Mouse (Mus musculus): Measurements from ENCODE around the gene Aldh16a1.

DNA sequence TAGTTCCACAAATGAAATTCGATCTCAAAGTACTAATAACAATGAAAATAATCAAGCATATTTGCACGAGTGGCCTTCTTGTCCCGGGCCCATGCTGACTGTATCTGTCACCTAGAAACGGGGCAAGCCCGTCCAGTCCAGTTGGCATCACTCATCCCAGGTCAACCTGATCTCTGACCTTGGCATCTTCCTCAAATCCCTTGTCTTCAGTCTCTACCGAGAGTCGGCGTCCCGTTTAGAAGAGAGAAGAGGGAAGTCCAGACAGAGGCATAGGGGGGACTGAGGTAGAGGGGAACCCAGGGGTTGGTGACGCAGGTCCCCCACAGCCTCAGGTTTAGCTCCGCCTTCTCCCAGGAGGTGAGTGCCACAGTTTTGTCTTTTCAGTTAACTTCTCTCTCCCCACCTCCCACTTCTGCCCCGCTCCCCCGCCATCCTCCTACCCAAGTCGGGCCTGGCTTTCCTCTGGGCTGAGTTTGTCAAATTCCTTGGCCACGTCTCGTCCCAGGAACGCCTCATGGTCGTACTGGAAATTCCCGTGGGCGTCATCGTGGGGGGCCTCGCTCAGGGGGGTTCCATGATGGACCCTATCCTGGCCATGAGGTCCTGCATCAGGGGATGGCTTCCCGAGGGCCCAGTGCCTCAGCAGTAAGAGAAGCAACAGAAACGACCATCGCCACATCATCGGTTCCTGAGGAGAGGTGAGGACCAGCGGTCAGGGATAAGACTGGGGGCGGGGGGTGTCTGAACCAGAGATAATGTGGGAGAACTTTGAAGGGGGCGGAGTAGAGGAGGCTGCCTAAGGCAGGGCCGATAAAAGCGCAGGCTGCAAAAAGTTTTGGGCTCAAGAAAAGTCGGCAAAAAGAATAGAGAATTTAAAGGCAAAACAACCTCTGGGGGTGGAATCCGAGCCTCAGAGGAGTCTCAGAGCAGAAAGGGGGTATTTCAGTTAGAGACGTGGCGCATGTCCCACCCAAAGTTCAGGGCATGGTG is 63.1 kb downstream of the Aldh16a1 start:
- TF ChIP-seq CTCF (IDR thresholded peaks at IDR 0.05; ENCODE audit: low read depth) (no peak), EP300 (IDR thresholded peaks at IDR 0.05; ENCODE audit: low read depth) (no peak)
